Mouse (Mus musculus) limb, embryonic 14.5 days (tissue): ENCODE data around the gene Inca1. TPM values are rescaled to one million over a fixed set of nuclear protein-coding genes. Genes with fewer than 3 reads are reported as not detected.
A peak's percentile ranks its signal among the peaks of the same experiment; 100 is the strongest.

Source experiments
- ATAC-seq: fragments of 200-750 bp; cut with Nextera tagmentation; 2 replicates; pipeline ENCODE4 v1.8.0; 2017; ENCODE audit warnings: low read depth, moderate number of reproducible peaks, moderate TSS enrichment; ENCODE audit not compliant: low FRiP score
- DNase-seq: peaks from one replicate; pipeline ENCODE4 v3.0.0-alpha.2; 2015; ENCODE audit warnings: low spot score
- H3K27ac ChIP-seq: fragments of 300-500 bp; sonication (generic); replicated peaks from 2 replicates; pipeline ENCODE4 v1.5.1; 2014; ENCODE audit warnings: low read depth, mild to moderate bottlenecking, low read length, moderate library complexity, mixed read lengths
- H3K27me3 ChIP-seq: fragments of 300-500 bp; sonication (generic); 2 replicates; pipeline ENCODE4 v1.6.1; 2014; ENCODE audit warnings: low read length, mixed read lengths; ENCODE audit not compliant: control insufficient read depth, insufficient read depth
- H3K36me3 ChIP-seq: fragments of 300-500 bp; sonication (generic); 2 replicates; pipeline ENCODE4 v1.6.1; 2014; ENCODE audit warnings: mild to moderate bottlenecking, low read length, moderate library complexity, mixed read lengths; ENCODE audit not compliant: control insufficient read depth, insufficient read depth
- H3K4me1 ChIP-seq: fragments of 300-500 bp; sonication (generic); 2 replicates; pipeline ENCODE4 v1.6.1; 2014; ENCODE audit warnings: antibody characterized with exemption, low read length, mixed read lengths; ENCODE audit not compliant: control insufficient read depth, insufficient read depth
- H3K4me2 ChIP-seq: fragments of 300-500 bp; sonication (generic); replicated peaks from 2 replicates; pipeline ENCODE4 v1.6.1; 2014; ENCODE audit warnings: low read depth, mild to moderate bottlenecking, low read length, moderate library complexity; ENCODE audit not compliant: severe bottlenecking
- H3K4me3 ChIP-seq: fragments of 300-500 bp; sonication (generic); replicated peaks from 2 replicates; pipeline ENCODE4 v1.5.1; 2014; ENCODE audit warnings: low read length
- H3K9ac ChIP-seq: fragments of 300-500 bp; sonication (generic); 2 replicates; pipeline ENCODE4 v1.6.1; 2014; ENCODE audit warnings: mild to moderate bottlenecking, low read depth, low read length, moderate library complexity; ENCODE audit not compliant: severe bottlenecking
- H3K9me3 ChIP-seq: fragments of 300-500 bp; sonication (generic); 2 replicates; pipeline ENCODE4 v1.6.1; 2016; ENCODE audit warnings: low read length; ENCODE audit not compliant: control insufficient read depth
- POLR2A ChIP-seq: fragments of 200-500 bp; IDR thresholded peaks from 2 replicates; pipeline ENCODE4 v1.8.0; 2012; ENCODE audit warnings: inconsistent platforms, mild to moderate bottlenecking, moderate library complexity, borderline replicate concordance; ENCODE audit not compliant: insufficient read depth, insufficient read length; ENCODE audit errors: extremely low read depth
- WGBS: fragments of 180-500 bp; shearing (Covaris S2); extraction: QIAGEN DNeasy Blood & Tissue Kit; methylation state at CpG from one replicate; pipeline ENCODE4 v1.1.7; 2014; 5-methylcytosine and 5-hydroxymethylcytosine counted together
- polyA plus RNA-seq, 2 experiments: library from polyadenylated mRNA; depleted of rRNA in 1 of 2; stranded (reverse) in 1 of 2; unstranded in 1 of 2; fragments of >200 nt; fragmentation: Nextera tagmentation in 1 of 2; extraction: Ambion mirVana in 1 of 2; gene quantifications; 2 replicates each; pipeline versions ENCODE4 v1.2.1 to v1.2.3; 2012 to 2014

The Inca1 gene
- polyA plus RNA-seq, 2 experiments = 0.81 to 1.3 TPM

DNA sequence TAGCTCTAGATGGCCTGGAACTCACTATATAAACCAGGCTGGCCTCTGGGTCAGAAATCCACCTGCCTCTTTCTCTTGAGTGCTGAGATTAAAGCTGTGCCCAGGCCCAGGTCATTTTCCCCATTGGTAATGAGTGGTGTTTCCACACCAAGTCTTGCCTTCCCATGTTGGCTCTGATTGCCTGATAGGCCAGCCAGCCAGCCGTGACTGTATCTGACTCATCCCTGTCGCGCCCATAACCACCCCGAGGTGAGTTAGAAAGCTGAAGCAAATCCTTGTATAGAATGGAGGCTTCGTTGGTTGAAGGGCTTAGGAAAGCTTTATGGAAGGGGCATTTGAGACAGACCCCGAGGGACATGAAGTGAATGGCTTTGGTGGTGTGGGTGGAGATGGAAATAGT, 15.9 kb upstream of the Inca1 start:
- Histone ChIP-seq H3K36me3 (peaks cover 83% of the 10 kb centered on the region), H3K9me3 (no peaks in the 10 kb centered on the region), H3K4me2 (no peak overlapping the region), H3K9ac (no peak overlapping the region), H3K27ac (no peak overlapping the region), H3K27me3 (no peaks in the 10 kb centered on the region), H3K4me1 (no peaks in the 10 kb centered on the region), H3K4me3 (no peak overlapping the region)
- DNase-seq = no peak
- no peak for ATAC-seq
- no peak for TF ChIP-seq POLR2A
- 90% methylated on average over 6 of the region's 6 CpGs for WGBS

- no peak overlapping the region for H3K4me3 ChIP-seq
- no peak for TF ChIP-seq POLR2A
- no peaks in the 10 kb centered on the region for H3K27me3 ChIP-seq
- no peak overlapping the region for H3K9ac ChIP-seq
- no peak overlapping the region for H3K4me2 ChIP-seq
- no peak overlapping the region for H3K27ac ChIP-seq
- 84% methylated on average over 6 of the region's 6 CpGs for WGBS
- peaks cover 84% of the 10 kb centered on the region for H3K36me3 ChIP-seq
- ATAC-seq (no peak), DNase-seq (no peak)
- no peaks in the 10 kb centered on the region for H3K9me3 ChIP-seq
- no peaks in the 10 kb centered on the region for H3K4me1 ChIP-seq
Observed at GRCm38 (mm10) chr11:70713222-70713621, 13.3 kb upstream of the Inca1 start.

- ATAC-seq (no peak), DNase-seq (no peak)
- H3K27me3 ChIP-seq = no peaks in the 10 kb centered on the region
- no peak for TF ChIP-seq POLR2A
- no peak overlapping the region for H3K27ac ChIP-seq
- H3K4me3 ChIP-seq = no peak overlapping the region
- 92% methylated on average over 10 of the region's 10 CpGs for WGBS
- no peak overlapping the region for H3K4me2 ChIP-seq
- H3K4me1 ChIP-seq = no peaks in the 10 kb centered on the region
- peaks cover 85% of the 10 kb centered on the region for H3K36me3 ChIP-seq
- no peak overlapping the region for H3K9ac ChIP-seq
- H3K9me3 ChIP-seq = no peaks in the 10 kb centered on the region
Observed at GRCm38 (mm10) chr11:70711026-70711425, 11.1 kb upstream of the Inca1 start.

- 84% methylated on average over 3 of the region's 3 CpGs for WGBS
- H3K4me1 ChIP-seq = peaks cover 8% of the 10 kb centered on the region
Observed at GRCm38 (mm10) chr11:70706127-70706526, 6.2 kb upstream of the Inca1 start.

GRCm38 (mm10) chr11:70702781-70703180, 2.8 kb upstream of the Inca1 start:
- DNase-seq (no peak), ATAC-seq (no peak)
- no peak overlapping the region for H3K27ac ChIP-seq
- H3K4me1 ChIP-seq = peaks cover 10% of the 10 kb centered on the region
- 0 out of 2 replicates have a peak overlapping the region, but pooled peaks have one; percentile 7 for H3K9ac ChIP-seq
- WGBS = 73% methylated on average over 4 of the region's 6 CpGs
- no peaks in the 10 kb centered on the region for H3K27me3 ChIP-seq
- H3K9me3 ChIP-seq = no peaks in the 10 kb centered on the region
- no peak for TF ChIP-seq POLR2A
- H3K4me2 ChIP-seq = no peak overlapping the region; the same call in 1 of the 2 replicates
- no peak overlapping the region for H3K4me3 ChIP-seq
- H3K36me3 ChIP-seq = peaks cover 44% of the 10 kb centered on the region

More at GRCm38 (mm10) chr11:70706127-70706526, 6.2 kb upstream of the Inca1 start:
- DNase-seq = no peak
- Histone ChIP-seq H3K9ac (no peak overlapping the region), H3K4me3 (no peak overlapping the region), H3K27me3 (no peaks in the 10 kb centered on the region), H3K4me2 (no peak overlapping the region), H3K9me3 (no peaks in the 10 kb centered on the region), H3K27ac (no peak overlapping the region), H3K36me3 (peaks cover 76% of the 10 kb centered on the region)
- no peak for ATAC-seq
- no peak for TF ChIP-seq POLR2A
